Mouse (Mus musculus) olfactory bulb, adult 2 months (tissue): ENCODE data around the gene Snx25.

Source experiments
- CTCF ChIP-seq: fragments of 200-500 bp; IDR thresholded peaks from 2 replicates; pipeline ENCODE4 v1.5.1; 2012; ENCODE audit warnings: low read depth, mild to moderate bottlenecking, low read length, moderate library complexity; ENCODE audit not compliant: insufficient read depth
- POLR2A ChIP-seq: fragments of 200-500 bp; IDR thresholded peaks from 2 replicates; pipeline ENCODE4 v1.6.1; 2012; ENCODE audit warnings: mild to moderate bottlenecking, low read depth, low read length, moderate library complexity; ENCODE audit not compliant: insufficient read depth

DNA sequence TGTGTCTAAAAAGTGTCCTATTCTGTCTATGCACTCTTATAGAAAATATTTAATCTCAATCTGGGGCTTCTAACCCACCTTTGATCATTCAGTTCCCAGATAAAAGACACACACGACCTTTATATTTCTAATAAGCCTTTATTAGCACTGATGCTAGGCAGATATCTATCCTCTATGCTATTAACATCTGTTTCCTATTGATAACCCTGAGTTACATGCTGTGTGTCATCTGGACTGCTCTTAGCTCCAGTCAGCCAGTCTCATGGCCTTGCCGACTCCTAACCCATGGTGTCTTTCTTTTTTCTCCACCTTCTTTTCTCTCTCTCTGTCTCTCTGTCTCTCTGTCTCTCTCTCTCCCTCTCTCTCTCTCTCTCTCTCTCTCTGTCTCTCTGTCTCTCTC, 163.8 kb downstream of the Snx25 start:
- no peak for TF ChIP-seq CTCF
- no peak for TF ChIP-seq POLR2A
